Mouse (Mus musculus) kidney, adult 2 months (tissue): Measurements from ENCODE around the gene Cacng2. TPM values are rescaled to one million over a fixed set of nuclear protein-coding genes. Genes with fewer than 3 reads are reported as not detected.

Experiments
- DNase-seq: peaks from one replicate; pipeline ENCODE4 v3.0.0; 2021
- H3K27ac ChIP-seq: fragments of 200-500 bp; 2 replicates; pipeline ENCODE4 v1.5.1; 2012; ENCODE audit warnings: low read depth, low read length, control low read depth, inconsistent platforms; ENCODE audit not compliant: insufficient read depth
- H3K27me3 ChIP-seq: fragments of 200-500 bp; replicated peaks from 2 replicates; pipeline ENCODE4 v1.6.1; 2012; ENCODE audit warnings: mild to moderate bottlenecking, moderate library complexity, low read length, inconsistent platforms; ENCODE audit not compliant: control insufficient read depth, insufficient read depth
- H3K36me3 ChIP-seq: fragments of 200-500 bp; 2 replicates; pipeline ENCODE4 v1.6.1; 2012; ENCODE audit warnings: mild to moderate bottlenecking, moderate library complexity, low read length, inconsistent platforms; ENCODE audit not compliant: control insufficient read depth, insufficient read depth
- H3K4me1 ChIP-seq: fragments of 200-500 bp; 2 replicates; pipeline ENCODE4 v1.6.1; 2011; ENCODE audit warnings: low read length; ENCODE audit not compliant: control insufficient read depth, insufficient read depth
- H3K4me3 ChIP-seq: fragments of 200-500 bp; 2 replicates; pipeline ENCODE4 v1.5.1; 2011; ENCODE audit warnings: mild to moderate bottlenecking, low read depth, low read length, control low read depth; ENCODE audit not compliant: insufficient read depth
- CTCF ChIP-seq: fragments of 200-500 bp; conservative IDR thresholded peaks from 2 replicates; pipeline ENCODE4 v1.5.1; 2011; ENCODE audit warnings: low read depth, mild to moderate bottlenecking, control low read depth, low read length, moderate library complexity, mixed read lengths; ENCODE audit not compliant: insufficient read depth, insufficient read length
- POLR2A ChIP-seq: fragments of 200-500 bp; IDR thresholded peaks from one replicate; pipeline ENCODE4 v1.6.1; 2011; ENCODE audit warnings: low read depth, low read length, control low read depth
- WGBS: fragments of 180-500 bp; shearing (Covaris S2); methylation state at CpG from one replicate; pipeline ENCODE4 v1.1.7; 2018; 5-methylcytosine and 5-hydroxymethylcytosine counted together
- polyA plus RNA-seq: library from polyadenylated mRNA; depleted of rRNA; stranded (reverse); fragments of >200 nt; gene quantifications from 2 replicates; pipeline ENCODE4 v1.2.3, GENCODE M21; 2012

The Cacng2 gene
- polyA plus RNA-seq, 1 experiment, result 0.02 TPM

DNA sequence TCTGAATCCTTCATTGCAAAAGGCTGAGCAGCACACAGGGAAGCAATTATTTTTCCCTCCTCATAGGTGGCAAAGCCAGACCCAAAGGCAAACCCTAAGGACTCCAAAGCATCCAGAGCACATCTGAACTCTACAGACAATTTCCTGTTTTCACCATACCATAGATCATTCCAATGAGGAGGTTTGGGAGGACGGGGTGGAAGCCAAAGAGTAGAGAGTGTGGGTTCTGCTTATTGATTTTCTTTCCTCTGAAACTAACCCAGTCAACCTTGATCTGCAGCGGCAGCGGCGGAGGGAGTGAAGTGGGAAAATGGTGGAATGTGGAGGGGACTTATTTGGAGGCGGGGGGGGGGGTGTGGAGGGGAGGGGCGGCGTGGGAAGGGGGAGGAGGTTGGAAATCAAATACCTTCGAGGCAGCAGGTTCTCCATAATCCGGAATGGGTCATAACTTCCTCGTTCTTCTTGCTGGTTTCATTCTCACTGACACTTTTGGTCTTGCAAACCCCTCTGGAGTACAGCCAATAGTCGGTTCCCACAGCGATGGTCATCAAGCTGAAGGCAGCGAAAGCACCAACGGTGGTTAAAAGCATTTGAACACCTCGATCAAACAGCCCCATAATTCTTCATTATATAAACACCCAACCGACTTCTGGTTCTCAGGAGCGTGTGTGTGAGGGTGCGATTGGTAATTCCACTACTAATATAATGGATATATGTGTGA, 1.4 kb downstream of the Cacng2 start:
- no peak overlapping the region for H3K4me3 ChIP-seq
- WGBS, result 75% methylated on average over 18 of the region's 18 CpGs

GRCm38 (mm10) chr15:78117731-78118130, 2.1 kb downstream of the Cacng2 start:
- Histone ChIP-seq H3K4me3 (no peak overlapping the region), H3K27me3 (no peaks in the 10 kb centered on the region), H3K27ac (no peak overlapping the region), H3K36me3 (no peaks in the 10 kb centered on the region), H3K4me1 (no peaks in the 10 kb centered on the region)
- DNase-seq, result no peak
- 92% methylated on average over 16 of the region's 16 CpGs for WGBS
- no peak for TF ChIP-seq CTCF
- TF ChIP-seq POLR2A, result no peak

More for the DNA sequence above, 1.4 kb downstream of the Cacng2 start:
- H3K4me1 ChIP-seq, result no peaks in the 10 kb centered on the region
- DNase-seq, result no peak
- H3K27me3 ChIP-seq, result no peaks in the 10 kb centered on the region
- no peak overlapping the region for H3K27ac ChIP-seq
- no peaks in the 10 kb centered on the region for H3K36me3 ChIP-seq
- TF ChIP-seq CTCF (no peak), POLR2A (no peak)

GRCm38 (mm10) chr15:78116936-78117335, 2.9 kb downstream of the Cacng2 start:
- 81% methylated on average over 10 of the region's 10 CpGs for WGBS
- H3K4me3 ChIP-seq, result no peak overlapping the region
- no peaks in the 10 kb centered on the region for H3K4me1 ChIP-seq
- TF ChIP-seq POLR2A (no peak), CTCF (no peak)
- H3K27ac ChIP-seq, result no peak overlapping the region
- H3K36me3 ChIP-seq, result no peaks in the 10 kb centered on the region
- no peak for DNase-seq
- no peaks in the 10 kb centered on the region for H3K27me3 ChIP-seq

DNA sequence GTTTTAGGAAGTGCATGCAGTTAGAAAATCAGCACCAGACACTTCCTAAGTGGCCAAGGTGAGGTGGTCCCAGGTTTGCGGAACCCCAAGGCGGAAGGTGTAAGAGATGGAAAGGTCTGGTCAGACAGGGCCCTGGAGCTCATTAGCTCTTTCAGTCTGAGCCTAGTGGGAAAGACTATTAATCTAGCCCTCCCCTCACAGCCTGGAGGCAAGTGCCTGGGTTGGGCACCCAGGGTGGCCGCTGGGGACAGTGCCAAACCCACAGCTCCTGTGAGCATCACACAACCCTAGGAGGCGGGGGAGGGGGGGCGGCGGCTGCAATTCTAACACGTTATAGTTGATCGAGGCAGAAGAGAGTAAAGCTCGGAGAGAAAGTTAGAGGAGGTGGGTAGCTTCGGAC, 3.6 kb downstream of the Cacng2 start:
- Histone ChIP-seq H3K4me1 (no peaks in the 10 kb centered on the region), H3K27me3 (no peaks in the 10 kb centered on the region), H3K4me3 (no peak overlapping the region), H3K27ac (no peak overlapping the region), H3K36me3 (no peaks in the 10 kb centered on the region)
- no peak for DNase-seq
- no peak for TF ChIP-seq CTCF
- TF ChIP-seq POLR2A, result no peak
- WGBS, result 76% methylated on average over 10 of the region's 10 CpGs

DNA sequence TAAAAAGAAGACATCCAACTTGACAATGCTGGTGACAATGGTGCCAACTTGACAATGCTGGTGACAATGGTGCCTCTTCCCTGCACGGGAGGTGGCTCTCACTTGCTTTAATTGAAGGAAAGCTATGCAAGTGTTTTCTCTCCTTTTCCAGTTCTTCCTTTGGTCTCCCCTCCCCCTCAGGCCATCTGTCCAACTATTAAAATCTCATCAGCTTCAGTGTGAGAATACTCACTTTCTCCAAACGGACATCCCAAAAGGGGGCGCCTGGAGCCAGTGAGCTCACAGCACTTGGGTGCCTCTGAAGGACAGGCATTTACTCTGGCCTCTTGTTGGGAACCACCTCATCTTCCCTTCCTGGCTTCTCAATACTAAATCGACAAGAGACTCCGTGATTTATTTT, 20.3 kb downstream of the Cacng2 start:
- TF ChIP-seq POLR2A, result no peak
- TF ChIP-seq CTCF, result no peak
- no peak overlapping the region for H3K4me3 ChIP-seq

DNA sequence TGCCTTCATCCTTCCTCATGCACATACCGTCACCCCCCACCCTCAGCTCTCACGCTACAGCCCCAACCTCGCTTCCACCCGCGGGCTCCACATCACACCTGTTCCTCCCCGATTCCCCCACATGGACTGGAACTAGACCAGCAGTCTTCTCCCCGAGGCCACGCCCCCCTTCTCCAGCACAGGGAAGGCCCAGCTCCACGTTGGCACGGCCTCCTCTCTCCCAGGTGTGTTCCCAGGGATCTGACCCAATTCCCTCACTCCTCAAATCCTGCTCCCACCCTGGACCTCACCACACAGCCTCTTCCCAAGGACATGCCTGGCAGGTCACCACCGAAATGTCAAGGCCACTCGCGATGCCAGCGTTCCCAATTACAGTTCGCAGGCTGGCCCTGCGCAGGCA, 23.8 kb downstream of the Cacng2 start:
- Histone ChIP-seq H3K4me1 (no peaks in the 10 kb centered on the region), H3K4me3 (no peak overlapping the region), H3K27me3 (no peaks in the 10 kb centered on the region), H3K36me3 (no peaks in the 10 kb centered on the region), H3K27ac (no peak overlapping the region)
- TF ChIP-seq CTCF, result no peak
- DNase-seq, result no peak
- WGBS, result 84% methylated on average over 16 of the region's 16 CpGs

More for the DNA sequence above, 20.3 kb downstream of the Cacng2 start:
- Histone ChIP-seq H3K4me1 (no peaks in the 10 kb centered on the region), H3K27me3 (no peaks in the 10 kb centered on the region), H3K27ac (no peak overlapping the region), H3K36me3 (no peaks in the 10 kb centered on the region)
- DNase-seq, result no peak
- WGBS, result 34% methylated on average over 5 of the region's 5 CpGs

DNA sequence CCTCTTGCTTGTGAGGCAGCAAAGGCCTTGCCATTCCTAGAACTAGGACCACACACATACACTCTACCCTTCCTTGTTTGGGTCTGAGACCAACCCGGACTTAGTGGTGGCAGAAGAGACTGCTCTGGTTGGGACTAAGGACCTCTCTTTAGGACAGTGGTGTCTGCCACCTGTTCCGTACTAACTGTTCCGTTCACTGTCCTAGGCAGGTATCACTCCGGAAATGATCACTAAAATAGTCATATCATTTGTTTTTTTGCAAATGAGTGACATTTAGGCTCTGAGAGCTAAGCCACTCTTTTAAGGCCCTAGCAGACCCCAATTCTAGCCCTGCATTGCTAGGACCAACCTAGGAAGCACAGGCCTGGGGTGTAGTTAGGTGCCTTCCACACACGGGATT, 26.2 kb downstream of the Cacng2 start:
- Histone ChIP-seq H3K4me3 (no peak overlapping the region), H3K4me1 (no peaks in the 10 kb centered on the region), H3K27ac (no peak overlapping the region), H3K36me3 (no peaks in the 10 kb centered on the region), H3K27me3 (no peaks in the 10 kb centered on the region)
- TF ChIP-seq CTCF (no peak), POLR2A (no peak)
- DNase-seq, result no peak
- WGBS, result 83% methylated on average over 5 of the region's 5 CpGs
